Mouse (Mus musculus): Measurements from ENCODE around the gene Rhobtb1. TPM values are rescaled to one million over a fixed set of nuclear protein-coding genes. Genes with fewer than 3 reads are reported as not detected.

The Rhobtb1 gene
- polyA plus RNA-seq, 1 experiment from 2014 or later, result 17.5 TPM

DNA sequence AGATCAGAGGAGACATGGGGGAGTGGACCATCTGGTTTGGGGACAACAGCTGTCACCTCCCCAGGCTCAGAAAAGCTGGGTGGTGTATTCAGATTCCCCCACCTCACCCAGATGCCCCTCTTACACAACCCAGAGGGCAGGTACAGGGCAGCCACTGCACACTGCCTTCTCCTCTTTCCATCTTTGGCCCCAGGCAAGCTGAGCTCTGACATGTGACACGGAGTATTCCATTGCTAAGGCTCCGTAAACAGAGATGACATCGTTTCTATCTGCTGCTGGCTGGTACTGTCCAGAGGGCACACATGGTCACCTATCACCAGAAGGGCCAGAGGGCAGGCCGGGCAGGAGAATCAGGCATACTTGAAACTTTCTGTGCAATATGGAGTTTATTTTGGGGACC lies 136.9 kb downstream of the Rhobtb1 start:
- no peak overlapping the region for H3K9ac ChIP-seq (replicated peaks; ENCODE audit: low read length)
- WGBS, result 79% methylated on average over 4 of the region's 4 CpGs
- no peak for DNase-seq (ENCODE audit: low spot score)

DNA sequence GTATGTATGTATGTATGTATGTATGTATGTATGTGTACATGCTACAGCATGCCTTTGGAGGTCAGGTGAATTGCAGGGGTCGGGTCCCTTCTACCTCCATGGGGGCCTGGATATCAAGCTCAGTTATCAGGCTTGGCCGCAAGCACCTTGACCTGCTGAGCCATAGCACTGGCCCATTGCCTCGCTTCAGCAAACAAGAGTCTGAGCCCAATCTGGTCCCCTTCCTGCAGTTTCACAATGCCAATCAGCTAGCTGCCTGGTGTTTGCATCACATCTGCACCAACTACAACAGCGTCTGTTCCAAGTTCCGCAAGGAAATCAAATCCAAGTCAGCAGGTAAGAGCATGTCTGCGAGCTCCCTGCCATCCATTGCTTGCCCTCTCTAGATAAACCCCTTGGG lies 137.5 kb downstream of the Rhobtb1 start:
- Histone ChIP-seq H3K4me3 (ENCODE audit: low read depth, low read length) (no peak overlapping the region), H3K36me3 (replicated peaks; ENCODE audit: control insufficient read depth, insufficient read depth, low read depth, low read length) (peaks cover 3% of the 10 kb centered on the region), H3K9ac (replicated peaks; ENCODE audit: low read length) (no peak overlapping the region), H3K4me1 (ENCODE audit: control insufficient read depth, insufficient read depth, low read length) (no peaks in the 10 kb centered on the region), H3K9me3 (replicated peaks; ENCODE audit: control insufficient read depth, low read length) (no peaks in the 10 kb centered on the region), H3K27ac (replicated peaks; ENCODE audit: low read depth, low read length) (no peak overlapping the region), H3K4me2 (ENCODE audit: low read depth, low read length) (no peak overlapping the region), H3K27me3 (ENCODE audit: control insufficient read depth, insufficient read depth, low read length) (no peaks in the 10 kb centered on the region)
- DNase-seq (ENCODE audit: low spot score) (no peak), ATAC-seq (replicated peaks; ENCODE audit: insufficient number of reproducible peaks, low FRiP score, low TSS enrichment, low read depth) (no peak)
- WGBS, result 84% methylated on average over 6 of the region's 6 CpGs

More for the DNA sequence above, 136.9 kb downstream of the Rhobtb1 start:
- H3K9me3 ChIP-seq (replicated peaks; ENCODE audit: control insufficient read depth, low read length), result no peaks in the 10 kb centered on the region
- no peak overlapping the region for H3K27ac ChIP-seq (replicated peaks; ENCODE audit: low read depth, low read length)
- H3K4me1 ChIP-seq (ENCODE audit: control insufficient read depth, insufficient read depth, low read length), result no peaks in the 10 kb centered on the region
- no peak for ATAC-seq (replicated peaks; ENCODE audit: insufficient number of reproducible peaks, low FRiP score, low TSS enrichment, low read depth)
- H3K36me3 ChIP-seq (replicated peaks; ENCODE audit: control insufficient read depth, insufficient read depth, low read depth, low read length), result peaks cover 3% of the 10 kb centered on the region
- H3K4me2 ChIP-seq (ENCODE audit: low read depth, low read length), result no peak overlapping the region
- no peaks in the 10 kb centered on the region for H3K27me3 ChIP-seq (ENCODE audit: control insufficient read depth, insufficient read depth, low read length)
- no peak overlapping the region for H3K4me3 ChIP-seq (ENCODE audit: low read depth, low read length)

DNA sequence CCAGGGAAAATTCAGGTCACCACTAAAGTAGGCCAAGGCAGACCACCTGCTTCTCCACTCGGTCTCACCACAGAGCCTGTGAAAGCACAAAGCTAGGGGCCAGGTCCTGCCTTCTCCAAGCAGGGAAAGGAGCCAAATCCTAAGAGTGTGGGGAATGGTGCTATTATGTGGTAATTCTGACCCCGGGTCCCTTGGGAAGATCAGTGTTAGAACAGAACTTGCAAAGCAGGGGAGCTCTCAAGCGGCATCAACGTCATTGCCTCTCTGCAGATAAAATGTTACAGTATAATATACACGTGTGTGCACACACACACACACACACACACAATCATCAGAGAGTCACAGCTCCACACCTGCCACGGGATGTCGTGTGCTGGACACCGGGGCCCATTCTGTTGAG lies 139.5 kb downstream of the Rhobtb1 start:
- Histone ChIP-seq H3K4me3 (ENCODE audit: low read depth, low read length) (no peak overlapping the region), H3K27me3 (ENCODE audit: control insufficient read depth, insufficient read depth, low read length) (no peaks in the 10 kb centered on the region), H3K4me2 (ENCODE audit: low read depth, low read length) (no peak overlapping the region), H3K27ac (replicated peaks; ENCODE audit: low read depth, low read length) (no peak overlapping the region), H3K9me3 (replicated peaks; ENCODE audit: control insufficient read depth, low read length) (no peaks in the 10 kb centered on the region), H3K36me3 (replicated peaks; ENCODE audit: control insufficient read depth, insufficient read depth, low read depth, low read length) (peaks cover 3% of the 10 kb centered on the region), H3K9ac (replicated peaks; ENCODE audit: low read length) (no peak overlapping the region), H3K4me1 (ENCODE audit: control insufficient read depth, insufficient read depth, low read length) (no peaks in the 10 kb centered on the region)
- DNase-seq (ENCODE audit: low spot score) (no peak), ATAC-seq (replicated peaks; ENCODE audit: insufficient number of reproducible peaks, low FRiP score, low TSS enrichment, low read depth) (no peak)
- 93% methylated on average over 8 of the region's 8 CpGs for WGBS

DNA sequence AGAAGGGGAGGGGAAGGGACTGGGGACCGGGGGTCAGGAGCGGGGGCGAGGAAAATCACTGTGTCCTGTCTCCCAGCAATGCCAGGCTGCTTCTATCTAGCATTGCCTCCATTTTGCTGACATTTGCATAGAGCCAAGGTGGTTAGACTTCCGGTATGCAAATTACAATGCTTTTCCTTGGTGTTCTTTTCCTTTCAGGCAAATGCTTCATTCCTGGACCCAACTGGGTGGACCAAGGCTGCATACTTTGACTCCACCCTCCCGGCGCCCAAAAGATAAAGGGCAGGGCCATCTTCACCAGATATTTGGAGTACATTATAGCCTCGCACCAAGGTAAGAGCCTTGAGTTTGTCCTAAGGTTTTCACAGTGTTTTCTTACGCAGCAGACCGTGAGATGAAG lies 144.7 kb downstream of the Rhobtb1 start:
- Histone ChIP-seq H3K27ac (replicated peaks; ENCODE audit: low read depth, low read length) (no peak overlapping the region), H3K9me3 (replicated peaks; ENCODE audit: control insufficient read depth, low read length) (no peaks in the 10 kb centered on the region), H3K4me1 (ENCODE audit: control insufficient read depth, insufficient read depth, low read length) (no peaks in the 10 kb centered on the region), H3K9ac (replicated peaks; ENCODE audit: low read length) (no peak overlapping the region), H3K27me3 (ENCODE audit: control insufficient read depth, insufficient read depth, low read length) (no peaks in the 10 kb centered on the region), H3K4me2 (ENCODE audit: low read depth, low read length) (no peak overlapping the region), H3K4me3 (ENCODE audit: low read depth, low read length) (no peak overlapping the region), H3K36me3 (replicated peaks; ENCODE audit: control insufficient read depth, insufficient read depth, low read depth, low read length) (no peaks in the 10 kb centered on the region)
- DNase-seq (ENCODE audit: low spot score) (no peak), ATAC-seq (replicated peaks; ENCODE audit: insufficient number of reproducible peaks, low FRiP score, low TSS enrichment, low read depth) (no peak)
- 82% methylated on average over 9 of the region's 9 CpGs for WGBS

DNA sequence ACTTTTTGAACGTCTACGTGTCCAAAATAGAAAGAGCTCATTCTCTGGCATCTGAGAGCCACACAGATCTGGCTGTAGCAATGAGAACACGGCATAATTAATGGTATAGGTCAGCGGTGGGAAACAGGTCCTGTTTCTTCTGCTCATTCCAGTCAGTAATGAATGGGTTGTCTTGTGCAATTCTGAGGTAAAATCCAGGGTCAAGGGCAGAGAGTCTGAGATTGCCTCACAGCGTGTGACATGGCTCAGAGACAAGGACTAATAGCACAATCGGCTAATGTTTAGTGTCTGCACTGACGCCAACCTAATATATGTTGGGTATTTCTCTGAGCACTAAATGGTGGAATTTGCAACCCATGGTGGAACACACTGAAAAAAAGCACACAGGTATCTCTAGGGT lies 148.8 kb downstream of the Rhobtb1 start:
- Histone ChIP-seq H3K4me3 (ENCODE audit: low read depth, low read length) (no peak overlapping the region), H3K36me3 (replicated peaks; ENCODE audit: control insufficient read depth, insufficient read depth, low read depth, low read length) (no peaks in the 10 kb centered on the region), H3K9ac (replicated peaks; ENCODE audit: low read length) (no peak overlapping the region), H3K4me1 (ENCODE audit: control insufficient read depth, insufficient read depth, low read length) (no peaks in the 10 kb centered on the region), H3K27me3 (ENCODE audit: control insufficient read depth, insufficient read depth, low read length) (no peaks in the 10 kb centered on the region), H3K4me2 (ENCODE audit: low read depth, low read length) (no peak overlapping the region), H3K9me3 (replicated peaks; ENCODE audit: control insufficient read depth, low read length) (no peaks in the 10 kb centered on the region), H3K27ac (replicated peaks; ENCODE audit: low read depth, low read length) (no peak overlapping the region)
- DNase-seq (ENCODE audit: low spot score) (no peak), ATAC-seq (replicated peaks; ENCODE audit: insufficient number of reproducible peaks, low FRiP score, low TSS enrichment, low read depth) (no peak)
- WGBS, result 89% methylated on average over 7 of the region's 7 CpGs

DNA sequence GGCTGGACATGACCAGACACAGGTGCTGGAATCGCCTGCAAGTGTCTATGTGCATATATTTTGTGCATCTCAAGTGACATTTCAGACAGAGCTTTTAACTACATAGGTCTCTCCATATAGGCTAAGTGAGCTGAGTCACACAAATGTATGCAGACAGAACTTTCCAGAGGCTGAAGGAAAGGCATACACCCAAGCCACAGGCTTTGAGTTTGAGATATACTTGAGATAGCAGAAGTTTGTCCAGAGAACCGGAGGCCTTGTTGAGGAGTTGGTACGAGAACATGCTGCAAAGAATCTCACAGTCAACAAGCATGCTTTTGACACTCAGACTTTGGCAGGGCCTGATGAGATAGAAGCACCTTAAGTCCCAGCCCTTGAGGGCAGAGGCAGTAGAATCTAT lies 151.4 kb downstream of the Rhobtb1 start:
- no peak for ATAC-seq (replicated peaks; ENCODE audit: insufficient number of reproducible peaks, low FRiP score, low TSS enrichment, low read depth)
- Histone ChIP-seq H3K4me1 (ENCODE audit: control insufficient read depth, insufficient read depth, low read length) (no peaks in the 10 kb centered on the region), H3K9me3 (replicated peaks; ENCODE audit: control insufficient read depth, low read length) (no peaks in the 10 kb centered on the region), H3K27ac (replicated peaks; ENCODE audit: low read depth, low read length) (no peak overlapping the region), H3K9ac (replicated peaks; ENCODE audit: low read length) (no peak overlapping the region), H3K27me3 (ENCODE audit: control insufficient read depth, insufficient read depth, low read length) (no peaks in the 10 kb centered on the region), H3K4me3 (ENCODE audit: low read depth, low read length) (no peak overlapping the region), H3K4me2 (ENCODE audit: low read depth, low read length) (no peak overlapping the region), H3K36me3 (replicated peaks; ENCODE audit: control insufficient read depth, insufficient read depth, low read depth, low read length) (no peaks in the 10 kb centered on the region)
- no peak for DNase-seq (ENCODE audit: low spot score)
- 93% methylated on average over 3 of the region's 3 CpGs for WGBS

DNA sequence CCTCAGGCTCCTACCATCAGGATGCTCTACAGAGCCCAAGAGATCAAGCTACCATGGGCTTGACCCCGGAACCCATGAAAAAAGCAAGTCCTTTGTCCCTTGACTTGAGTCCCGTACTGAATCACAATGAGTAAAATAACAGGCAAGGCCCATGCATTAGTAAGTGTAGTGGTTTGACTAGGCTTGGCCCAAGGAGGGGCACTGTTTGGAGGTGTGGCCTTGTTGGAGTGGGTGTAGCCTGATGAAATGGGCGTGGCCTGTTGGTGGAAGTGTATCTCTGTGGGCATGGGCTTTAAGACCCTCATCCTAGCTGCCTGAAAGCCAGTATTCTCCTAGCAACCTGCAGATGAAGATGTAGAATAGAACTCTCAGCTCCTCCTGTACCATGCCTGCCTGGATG lies 153.6 kb downstream of the Rhobtb1 start:
- Histone ChIP-seq H3K27me3 (ENCODE audit: control insufficient read depth, insufficient read depth, low read length) (no peaks in the 10 kb centered on the region), H3K9me3 (replicated peaks; ENCODE audit: control insufficient read depth, low read length) (no peaks in the 10 kb centered on the region), H3K4me3 (ENCODE audit: low read depth, low read length) (no peak overlapping the region), H3K4me2 (ENCODE audit: low read depth, low read length) (no peak overlapping the region), H3K9ac (replicated peaks; ENCODE audit: low read length) (no peak overlapping the region), H3K27ac (replicated peaks; ENCODE audit: low read depth, low read length) (no peak overlapping the region), H3K36me3 (replicated peaks; ENCODE audit: control insufficient read depth, insufficient read depth, low read depth, low read length) (no peaks in the 10 kb centered on the region), H3K4me1 (ENCODE audit: control insufficient read depth, insufficient read depth, low read length) (no peaks in the 10 kb centered on the region)
- DNase-seq (ENCODE audit: low spot score) (no peak), ATAC-seq (replicated peaks; ENCODE audit: insufficient number of reproducible peaks, low FRiP score, low TSS enrichment, low read depth) (no peak)
- WGBS, result 88% methylated on average over 3 of the region's 3 CpGs

DNA sequence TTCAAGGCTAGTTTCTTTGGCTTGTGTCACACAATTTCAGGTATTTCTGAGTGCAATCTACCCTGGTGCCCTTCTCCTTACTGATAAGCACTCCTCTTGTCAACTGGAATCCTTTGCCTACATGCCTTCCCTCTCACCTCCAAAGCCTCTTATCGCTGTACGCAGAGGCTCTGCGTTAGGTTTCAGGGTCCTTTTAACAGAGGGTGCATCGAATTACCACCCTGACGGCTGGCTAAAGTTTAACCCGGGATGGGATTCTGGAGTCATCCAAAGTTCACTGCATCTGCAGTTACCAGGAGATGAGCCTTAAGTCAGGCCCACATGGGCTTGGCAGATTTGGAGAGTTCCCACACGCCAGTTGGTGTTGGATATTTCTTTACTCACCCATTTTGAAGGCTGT lies 154.4 kb downstream of the Rhobtb1 start:
- Histone ChIP-seq H3K27me3 (ENCODE audit: control insufficient read depth, insufficient read depth, low read length) (no peaks in the 10 kb centered on the region), H3K4me3 (ENCODE audit: low read depth, low read length) (no peak overlapping the region), H3K27ac (replicated peaks; ENCODE audit: low read depth, low read length) (no peak overlapping the region), H3K4me1 (ENCODE audit: control insufficient read depth, insufficient read depth, low read length) (no peaks in the 10 kb centered on the region), H3K9me3 (replicated peaks; ENCODE audit: control insufficient read depth, low read length) (no peaks in the 10 kb centered on the region), H3K4me2 (ENCODE audit: low read depth, low read length) (no peak overlapping the region), H3K9ac (replicated peaks; ENCODE audit: low read length) (no peak overlapping the region), H3K36me3 (replicated peaks; ENCODE audit: control insufficient read depth, insufficient read depth, low read depth, low read length) (no peaks in the 10 kb centered on the region)
- 42% methylated on average over 7 of the region's 7 CpGs for WGBS
- ATAC-seq (replicated peaks; ENCODE audit: insufficient number of reproducible peaks, low FRiP score, low TSS enrichment, low read depth) (no peak), DNase-seq (ENCODE audit: low spot score) (no peak)
